Mouse (Mus musculus) spleen, adult 2 months (tissue): ENCODE data around the gene Rps2. TPM values are rescaled to one million over a fixed set of nuclear protein-coding genes. Genes with fewer than 3 reads are reported as not detected.
"Not testable (repeated sequence)": the region's sequence is repeated elsewhere in the genome, so short reads cannot be mapped to it uniquely, and the experiment has no call there.

Source experiments
- DNase-seq, 2 experiments: peaks; one replicate each; pipeline versions ENCODE4 v3.0.0 to v3.0.0-alpha.2; 2012 to 2021; ENCODE audit warnings: low spot score in 2 of 2, low read depth in 1 of 2
- H3K27ac ChIP-seq: fragments of 200-500 bp; 2 replicates; pipeline ENCODE4 v1.5.1; 2012; ENCODE audit warnings: low read length, inconsistent platforms; ENCODE audit not compliant: insufficient read depth
- H3K27me3 ChIP-seq: fragments of 200-500 bp; 2 replicates; pipeline ENCODE4 v1.6.1; 2012; ENCODE audit warnings: mild to moderate bottlenecking, moderate library complexity, low read length, inconsistent platforms; ENCODE audit not compliant: control insufficient read depth, insufficient read depth
- H3K36me3 ChIP-seq: fragments of 200-500 bp; 2 replicates; pipeline ENCODE4 v1.6.1; 2012; ENCODE audit warnings: mild to moderate bottlenecking, low read length, inconsistent platforms; ENCODE audit not compliant: control insufficient read depth, insufficient read depth
- H3K4me1 ChIP-seq: fragments of 200-500 bp; 2 replicates; pipeline ENCODE4 v1.6.1; 2011; ENCODE audit warnings: inconsistent platforms; ENCODE audit not compliant: control insufficient read depth, insufficient read depth, insufficient read length
- H3K4me3 ChIP-seq: fragments of 200-500 bp; 2 replicates; pipeline ENCODE4 v1.5.1; 2011; ENCODE audit warnings: mild to moderate bottlenecking, inconsistent platforms; ENCODE audit not compliant: insufficient read depth, insufficient read length; ENCODE audit errors: extremely low read depth
- CTCF ChIP-seq: fragments of 200-500 bp; IDR thresholded peaks from 2 replicates; pipeline ENCODE4 v1.5.1; 2011; ENCODE audit warnings: mild to moderate bottlenecking, inconsistent platforms; ENCODE audit not compliant: insufficient read depth, insufficient read length, insufficient replicate concordance; ENCODE audit errors: extremely low read depth
- POLR2A ChIP-seq: fragments of 200-500 bp; IDR thresholded peaks from 2 replicates; pipeline ENCODE4 v1.6.1; 2011; ENCODE audit warnings: low read depth, low read length, inconsistent platforms
- WGBS: fragments of 180-500 bp; shearing (Covaris S2); methylation state at CpG from one replicate; pipeline ENCODE4 v1.1.7; 2018; 5-methylcytosine and 5-hydroxymethylcytosine counted together
- polyA plus RNA-seq: library from polyadenylated mRNA; depleted of rRNA; stranded (reverse); fragments of >200 nt; gene quantifications from 2 replicates; pipeline ENCODE4 v1.2.3, GENCODE M21; 2012

The Rps2 gene
- polyA plus RNA-seq, 1 experiment, result 2,560 TPM

DNA sequence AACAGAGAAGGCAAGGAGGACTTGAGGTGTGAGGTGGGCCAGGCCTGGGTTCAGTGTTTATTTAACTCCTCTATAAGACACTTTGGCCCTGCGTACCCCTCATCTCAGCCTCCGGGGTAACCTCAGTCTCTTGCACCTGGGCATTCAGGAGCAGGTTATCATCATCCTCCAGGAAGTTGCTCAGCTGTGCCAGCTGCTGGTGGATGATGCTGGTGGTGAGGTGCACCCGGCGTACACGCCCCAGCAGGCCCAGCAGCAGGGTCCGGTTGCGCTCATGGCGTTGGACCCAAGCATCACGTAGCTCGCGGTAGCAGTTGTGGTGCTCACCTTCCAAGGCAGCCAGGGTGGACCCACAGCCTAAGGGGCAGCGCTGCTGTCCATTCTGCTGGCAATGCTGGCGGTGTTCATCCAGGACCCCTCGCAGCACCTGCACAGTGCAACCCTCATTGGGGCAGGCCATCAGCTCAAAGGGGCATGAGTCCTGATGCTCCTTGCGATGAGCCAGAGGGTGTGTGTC lies 1.7 kb upstream of the Rps2 start:
- no peak for DNase-seq
- TF ChIP-seq POLR2A (no peak), CTCF (no peak)
- Histone ChIP-seq H3K4me3 (no peak overlapping the region), H3K4me1 (no peaks in the 10 kb centered on the region), H3K27me3 (no peaks in the 10 kb centered on the region), H3K36me3 (peaks cover 5% of the 10 kb centered on the region; the same call in 1 of the 2 replicates), H3K27ac (no peak overlapping the region)
- WGBS, result 98% methylated on average over 15 of the region's 15 CpGs

DNA sequence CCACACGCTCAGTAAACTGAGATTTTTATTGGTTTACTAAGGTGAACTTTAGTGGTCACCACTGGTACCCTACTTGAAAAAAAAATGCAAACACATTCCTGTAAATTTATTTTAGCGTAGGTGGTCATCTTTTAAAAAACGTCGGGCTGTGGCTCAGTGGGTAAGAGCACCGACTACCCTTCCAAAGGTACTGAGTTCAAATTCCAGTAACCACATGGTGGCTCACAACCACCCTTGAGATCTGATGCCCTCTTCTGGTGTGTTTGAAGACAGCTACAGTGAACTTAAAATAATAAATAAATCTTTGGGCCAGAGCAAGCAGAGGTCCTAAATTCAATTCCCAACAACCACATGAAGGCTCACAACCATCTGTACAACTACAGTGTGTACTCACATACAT lies 1.0 kb downstream of the Rps2 start:
- H3K27ac ChIP-seq, H3K4me1 ChIP-seq, H3K27me3 ChIP-seq, DNase-seq: not testable (repeated sequence)
- H3K4me3 ChIP-seq, result peak overlapping the region; percentile 79; the same call in 1 of the 2 replicates
- WGBS, result 68% methylated on average over 5 of the region's 5 CpGs
- peaks cover 14% of the 10 kb centered on the region for H3K36me3 ChIP-seq

DNA sequence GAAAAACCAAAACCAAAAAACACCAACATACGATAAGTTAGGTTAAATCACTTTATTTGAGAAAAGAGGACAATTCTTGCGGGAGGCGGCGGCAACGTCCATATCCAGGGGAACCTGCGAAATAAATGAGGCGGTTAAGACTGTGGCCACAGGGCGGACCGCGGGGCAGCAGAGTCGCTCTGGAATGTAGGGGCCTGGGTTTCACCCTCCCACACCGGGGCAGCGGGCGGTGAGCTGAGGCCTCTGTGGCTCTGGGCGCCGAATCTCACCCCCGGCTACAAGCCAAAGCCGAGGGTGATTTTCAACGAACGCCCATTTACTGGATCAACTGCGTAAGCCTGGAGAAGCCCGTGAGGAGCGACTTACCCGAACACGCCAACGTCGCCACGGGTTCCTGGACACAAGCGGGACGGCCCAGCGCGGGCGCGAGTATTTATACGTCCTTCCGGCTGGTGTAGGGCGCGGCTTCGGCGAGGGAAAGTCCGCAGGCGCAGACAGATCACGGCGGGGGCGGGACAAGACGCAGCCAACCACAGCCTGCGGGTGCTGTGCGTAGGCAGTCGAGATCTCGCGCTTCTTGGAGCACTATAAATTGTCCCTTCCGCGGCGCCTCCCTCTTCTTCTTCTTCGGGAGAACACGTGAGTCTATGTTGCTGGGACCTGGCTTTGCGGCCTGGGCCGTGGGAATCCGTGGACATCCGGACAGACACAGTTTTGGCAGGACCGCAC lies 1.7 kb downstream of the Rps2 start:
- WGBS, result under 1% methylated on average over 61 of the region's 61 CpGs
- H3K27ac ChIP-seq, result peak overlapping the region; percentile 76
- no peaks in the 10 kb centered on the region for H3K27me3 ChIP-seq
- TF ChIP-seq POLR2A (peak; percentile 86), CTCF (no peak)
- H3K36me3 ChIP-seq, result peaks cover 14% of the 10 kb centered on the region
- peak; percentile 96 to 97 for DNase-seq
- H3K4me1 ChIP-seq, result peaks cover 7% of the 10 kb centered on the region; the same call in 1 of the 2 replicates
- peak overlapping the region; percentile 79 for H3K4me3 ChIP-seq

DNA sequence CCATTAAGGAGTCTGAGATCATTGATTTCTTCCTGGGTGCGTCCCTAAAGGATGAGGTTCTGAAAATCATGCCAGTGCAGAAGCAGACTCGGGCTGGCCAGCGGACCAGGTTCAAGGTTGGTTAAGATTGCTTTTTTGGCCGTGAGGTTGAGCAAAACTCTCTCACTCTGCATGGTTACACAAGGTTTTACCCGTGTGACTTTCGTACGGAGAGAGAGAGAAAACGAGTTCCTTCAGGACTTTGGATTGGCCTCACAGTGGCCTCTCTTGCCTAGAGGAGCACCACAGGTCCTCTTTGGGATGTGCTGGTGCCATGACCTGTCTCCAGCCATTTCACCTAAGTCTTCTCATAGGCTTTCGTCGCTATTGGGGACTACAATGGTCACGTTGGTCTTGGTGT lies 2.7 kb downstream of the Rps2 start:
- not testable (repeated sequence) for H3K27ac ChIP-seq
- 2% methylated on average over 11 of the region's 11 CpGs for WGBS

DNA sequence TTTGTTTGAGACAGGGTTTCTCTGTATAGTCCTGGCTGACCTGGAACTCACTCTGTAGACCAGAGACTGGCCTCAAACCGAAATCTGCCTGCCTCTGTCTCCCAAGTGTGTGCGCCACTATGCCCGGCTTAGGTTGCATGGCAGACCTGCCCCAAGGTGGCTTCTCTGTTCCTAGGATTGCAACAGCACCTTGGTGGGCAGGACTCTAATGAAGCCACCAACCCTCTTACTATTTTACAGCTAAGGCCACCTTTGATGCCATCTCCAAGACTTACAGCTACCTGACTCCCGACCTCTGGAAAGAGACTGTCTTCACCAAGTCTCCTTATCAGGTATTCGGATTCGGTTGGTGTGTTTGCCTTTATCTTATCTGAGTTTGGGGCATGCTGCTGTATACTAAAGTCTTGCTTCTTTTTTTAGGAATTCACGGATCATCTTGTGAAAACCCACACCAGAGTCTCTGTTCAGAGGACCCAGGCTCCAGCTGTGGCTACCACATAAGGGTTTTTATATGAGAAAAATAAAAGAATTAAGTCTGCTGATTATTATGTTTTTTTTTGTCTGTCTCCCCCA lies 3.6 kb downstream of the Rps2 start:
- H3K36me3 ChIP-seq, result peaks cover 12% of the 10 kb centered on the region
- WGBS, result 60% methylated on average over 7 of the region's 7 CpGs
- not testable (repeated sequence) for DNase-seq, H3K4me1 ChIP-seq, H3K27ac ChIP-seq, H3K27me3 ChIP-seq, H3K4me3 ChIP-seq

More for the DNA sequence above, 2.7 kb downstream of the Rps2 start:
- not testable (repeated sequence) for DNase-seq, H3K4me1 ChIP-seq, H3K27me3 ChIP-seq
- Histone ChIP-seq H3K36me3 (peaks cover 14% of the 10 kb centered on the region), H3K4me3 (peak overlapping the region; percentile 66)

DNA sequence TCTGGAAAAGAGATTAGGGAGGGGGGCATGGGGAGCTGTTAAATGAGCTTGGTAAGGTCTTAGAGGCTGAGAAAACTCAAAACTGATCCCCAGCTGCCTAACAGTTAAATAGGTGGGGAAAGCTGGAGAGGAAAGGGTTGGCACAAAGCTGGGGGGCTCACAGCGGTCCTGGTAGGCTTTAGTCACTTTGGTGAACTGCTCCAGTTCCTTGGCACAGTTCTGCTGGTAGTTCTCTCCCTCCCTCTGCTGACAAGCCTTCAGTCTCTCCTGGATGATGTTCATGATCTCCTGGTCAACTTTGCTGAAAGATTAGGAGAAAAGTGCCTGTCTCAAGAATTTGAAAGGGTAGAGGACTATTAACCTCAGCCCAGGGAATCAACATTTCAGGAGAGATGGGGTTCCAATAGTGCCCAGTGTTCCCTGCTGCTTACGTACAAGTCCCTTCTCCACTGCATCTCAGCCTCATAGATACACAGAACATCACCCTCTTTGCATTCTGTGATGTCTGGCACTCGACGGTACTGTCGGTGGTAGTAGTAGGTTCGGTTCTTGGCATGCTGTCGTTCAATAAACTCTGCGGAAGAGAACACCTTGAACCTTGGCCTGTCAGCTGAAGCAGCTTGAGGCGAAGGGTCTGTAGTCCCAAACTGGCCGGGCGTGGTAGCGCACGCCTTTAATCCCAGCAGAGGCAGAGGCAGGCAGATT lies 4.5 kb downstream of the Rps2 start:
- TF ChIP-seq POLR2A (no peak), CTCF (no peak)
- Histone ChIP-seq H3K4me3 (no peak overlapping the region), H3K27me3 (no peaks in the 10 kb centered on the region), H3K36me3 (peaks cover 12% of the 10 kb centered on the region), H3K27ac (no peak overlapping the region), H3K4me1 (peaks cover 7% of the 10 kb centered on the region)
- 57% methylated on average over 13 of the region's 13 CpGs for WGBS
- no peak for DNase-seq

DNA sequence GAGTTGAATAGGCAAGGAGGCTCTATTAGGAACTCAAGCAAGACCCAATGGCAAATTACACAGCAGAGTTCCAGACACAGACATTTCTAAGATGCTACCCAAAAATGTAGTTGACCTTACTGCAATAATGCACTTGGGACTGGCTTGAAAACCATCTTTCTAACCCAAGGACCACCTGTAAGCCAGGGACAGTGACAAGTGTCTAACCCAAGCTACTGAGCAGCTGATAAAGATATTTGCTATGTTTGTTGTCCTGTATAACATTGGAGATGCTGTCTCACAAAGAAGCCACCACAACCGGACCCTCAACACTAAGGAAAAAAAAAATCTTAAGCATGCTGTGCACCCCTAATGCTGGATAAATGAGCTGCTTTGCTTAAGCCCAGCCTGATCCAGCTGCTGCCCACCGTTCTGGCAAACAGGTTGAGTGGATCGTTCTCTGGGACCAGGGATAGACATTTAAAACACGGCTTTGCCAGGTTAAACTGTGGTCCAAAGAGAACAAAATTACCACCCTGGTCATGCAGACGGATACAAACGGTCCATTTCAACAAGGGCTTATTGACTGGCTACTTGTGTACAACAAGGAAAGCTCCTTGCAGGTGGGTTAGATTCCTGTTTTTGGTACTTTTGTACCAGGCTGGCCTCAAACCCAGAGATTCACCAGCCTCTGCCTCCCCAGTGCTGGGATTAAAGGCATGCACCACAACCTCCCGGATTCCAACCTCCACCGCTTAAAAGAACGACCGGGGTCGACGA lies 5.4 kb downstream of the Rps2 start:
- WGBS, result 3% methylated on average over 12 of the region's 12 CpGs
- Histone ChIP-seq H3K4me1 (peaks cover 7% of the 10 kb centered on the region), H3K27ac (peak overlapping the region; percentile 89; the same call in 1 of the 2 replicates), H3K27me3 (no peaks in the 10 kb centered on the region), H3K36me3 (peaks cover 12% of the 10 kb centered on the region), H3K4me3 (peak overlapping the region; percentile 98)
- TF ChIP-seq CTCF, result no peak
- TF ChIP-seq POLR2A, result no peak
- no peak for DNase-seq
